Mouse (Mus musculus) left cerebral cortex, postnatal 14 days (tissue): ENCODE results near the gene Dnah5. TPM values are rescaled to one million over a fixed set of nuclear protein-coding genes. Genes with fewer than 3 reads are reported as not detected.
"Not testable (repeated sequence)": the region's sequence is repeated elsewhere in the genome, so short reads cannot be mapped to it uniquely, and the experiment has no call there.

ENCODE experiments used
- DNase-seq, 2 experiments: peaks; one replicate each; pipeline ENCODE4 v3.0.0; 2021 to 2022; ENCODE audit warnings: low spot score in 2 of 2, mixed read lengths in 1 of 2
- intact Hi-C: fragments of 180-260 bp; cut with DNase I; formaldehyde crosslinking; loops from one replicate; pipeline ENCODE4 v1.15.1; 2025
- total RNA-seq, 2 experiments: library from RNA; stranded (reverse); gene quantifications; 2 replicates each; pipeline ENCODE4 v1.2.3; 2021

Dnah5 gene
- total RNA-seq, 2 experiments from 2014 or later: 3.0 to 3.6 TPM

DNA sequence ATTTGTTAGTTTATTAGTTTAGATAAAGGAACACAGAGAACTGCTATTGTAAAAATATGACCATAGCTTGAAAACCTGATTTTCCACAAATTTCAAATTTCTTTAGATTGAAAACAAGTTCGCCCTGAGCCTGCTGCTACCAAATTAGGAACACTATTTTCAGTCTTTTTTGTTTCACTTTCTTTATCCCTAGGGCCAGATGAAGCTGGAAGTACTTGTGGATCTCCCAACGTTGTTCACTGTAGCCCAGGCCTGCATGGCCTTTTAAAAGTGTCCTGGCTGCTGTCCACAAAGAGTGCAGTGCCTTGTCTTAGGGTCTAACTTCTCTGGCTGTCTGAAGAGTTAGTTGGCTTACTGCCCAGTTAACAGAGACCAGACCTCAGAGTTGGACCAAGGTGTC lies 201.6 kb downstream of the Dnah5 start:
- intact Hi-C loops: no loop called here
- DNase-seq: no peak

DNA sequence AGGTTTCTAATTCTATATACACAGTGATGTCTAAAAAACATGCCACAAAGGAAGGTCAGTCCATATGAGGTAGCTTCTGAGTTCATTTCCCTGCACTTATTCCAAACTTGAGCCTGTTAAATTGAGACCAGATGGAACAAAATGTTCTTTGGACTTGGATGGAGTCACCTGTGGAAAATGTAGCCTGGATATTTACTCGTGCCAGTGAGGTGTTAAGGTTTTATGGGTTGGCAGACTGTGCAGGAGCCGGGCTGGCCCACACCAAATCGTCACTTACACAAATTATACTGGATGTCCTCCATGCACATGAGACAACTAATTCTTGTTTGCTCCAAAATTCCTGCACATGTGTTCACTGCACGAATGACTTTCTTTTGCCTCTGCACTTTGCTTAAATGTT lies 236.2 kb downstream of the Dnah5 start:
- intact Hi-C loops: no loop called here
- DNase-seq: no peak

DNA sequence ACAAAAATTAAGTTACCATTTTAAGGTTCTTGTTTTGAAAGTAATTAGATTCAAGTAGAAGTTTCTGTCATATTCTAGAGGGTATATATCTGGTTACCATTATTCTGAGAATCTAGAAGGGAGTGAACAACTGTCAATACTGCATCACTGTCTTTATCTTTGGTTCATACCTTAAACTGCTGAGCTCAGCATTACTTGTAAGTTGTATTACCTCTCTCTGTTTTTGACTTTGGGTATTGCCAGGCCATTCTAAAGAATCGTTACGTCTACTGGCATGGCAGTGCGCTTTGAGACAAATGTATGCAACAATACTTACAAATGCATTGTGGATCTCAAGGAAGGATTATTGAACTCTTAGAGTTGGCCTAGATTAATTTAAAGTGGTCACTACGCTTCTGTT lies 240.9 kb downstream of the Dnah5 start:
- intact Hi-C loops: no loop called here
- no peak for DNase-seq

- DNase-seq, intact Hi-C loops: not testable (repeated sequence)
Measured at GRCm38 (mm10) chr15:28461091-28461778, 257.7 kb downstream of the Dnah5 start.

- peak in 1 of 2 experiments; percentile 7 for DNase-seq
- intact Hi-C loops: no loop called here
Measured at GRCm38 (mm10) chr15:28466591-28467247, 263.2 kb downstream of the Dnah5 start.

DNA sequence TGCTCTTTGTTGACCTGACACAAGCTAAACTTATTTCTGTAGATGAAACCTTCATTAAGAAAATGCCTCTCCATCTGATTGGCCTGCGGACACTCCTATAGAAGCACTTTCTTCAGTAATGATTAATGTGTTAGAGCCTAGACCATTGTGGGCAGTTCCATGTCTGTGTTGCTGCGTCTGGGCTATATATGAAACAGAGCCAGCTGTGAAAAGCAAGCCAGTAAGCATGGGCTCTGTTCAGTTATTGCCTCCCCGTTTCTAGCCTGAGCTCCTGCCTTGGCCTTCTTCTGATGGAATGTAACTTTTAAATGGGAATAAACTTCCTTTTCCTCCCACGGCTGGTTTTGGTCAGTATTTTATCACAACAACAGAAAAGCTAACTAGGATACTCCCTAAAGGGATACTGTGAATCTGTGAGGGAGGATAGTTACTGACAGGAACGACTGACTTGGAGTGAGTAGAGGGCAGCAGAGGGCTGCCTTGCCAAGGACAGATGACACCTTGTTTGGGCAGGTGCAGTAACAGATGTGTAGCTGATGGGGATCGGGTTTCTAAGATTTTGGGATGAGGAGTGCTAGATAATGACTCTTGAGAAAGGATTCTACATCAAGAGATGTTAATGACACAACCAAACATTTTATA lies 270.3 kb downstream of the Dnah5 start:
- intact Hi-C loops: no loop called here
- no peak for DNase-seq

DNA sequence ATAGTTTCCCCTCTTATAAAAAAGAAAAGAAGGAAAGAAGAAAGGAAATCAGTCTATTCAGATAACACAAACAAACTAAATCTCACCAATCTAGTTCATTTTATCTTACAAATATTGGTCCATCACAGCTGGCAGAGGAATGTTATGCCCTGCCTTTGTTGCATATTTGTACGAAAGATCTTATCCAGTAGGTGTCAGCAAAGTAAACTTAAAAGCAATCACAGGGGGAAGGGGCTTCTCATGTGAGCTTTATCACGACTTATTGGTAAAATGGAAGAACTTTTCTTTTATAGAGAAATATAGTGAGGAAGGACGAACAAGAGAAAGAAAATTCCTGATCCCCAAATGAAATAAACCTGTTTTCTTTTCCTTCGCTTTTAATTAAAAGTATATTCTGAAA lies 299.3 kb downstream of the Dnah5 start:
- intact Hi-C loops: no loop called here
- DNase-seq: no peak

- DNase-seq: no peak
- intact Hi-C loops: no loop called here
Measured at GRCm38 (mm10) chr15:28515176-28515575, 311.6 kb downstream of the Dnah5 start.

Other genes with a start within 250 kb of the Dnah5 start
- 100 to 1,000 TPM; 185 to 195 TPM for gene Trio, start 177.9 kb upstream of the Dnah5 start, total RNA-seq